Mouse (Mus musculus) liver, adult (tissue): ENCODE data around the gene Olfr1223.
"Not testable (repeated sequence)": the region's sequence is repeated elsewhere in the genome, so short reads cannot be mapped to it uniquely, and the experiment has no call there.

ENCODE experiments used
- GATA4 ChIP-seq: IDR thresholded peaks from 2 replicates; pipeline ENCODE4 v1.6.1; 2014; ENCODE audit warnings: mild to moderate bottlenecking, low read length; ENCODE audit not compliant: insufficient replicate concordance

The Olfr1223 gene

GRCm38 (mm10) chr2:89151460-89151859, at the start of gene Olfr1223:
TSS of gene Olfr1223 (minus strand) at chr2:89151560.
- no peak for TF ChIP-seq GATA4

DNA sequence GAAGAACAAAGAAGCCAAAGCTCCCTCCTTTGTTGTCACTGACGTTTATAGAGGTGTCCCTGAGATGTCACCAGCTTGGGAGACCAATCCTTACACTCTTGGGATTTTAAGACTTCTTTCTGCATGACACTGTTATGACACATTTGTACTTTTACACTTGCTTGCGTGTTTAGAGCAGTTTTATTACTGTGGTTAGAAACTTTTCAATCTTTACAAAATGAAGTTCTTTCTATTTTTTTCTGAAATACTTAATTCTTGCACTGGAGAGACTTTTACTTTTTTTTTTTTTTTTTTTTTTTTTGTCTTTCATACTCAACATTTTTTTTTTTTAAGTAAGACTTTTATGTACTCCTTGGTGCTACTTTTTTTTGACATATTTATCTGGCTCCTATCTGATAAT, 48.6 kb upstream of the Olfr1223 start, which contains the start of gene Olfr1226:
Gene Olfr1226, minus strand, starts transcription at position 101 of the 400 bp plus-strand sequence.
- TF ChIP-seq GATA4 = no peak

DNA sequence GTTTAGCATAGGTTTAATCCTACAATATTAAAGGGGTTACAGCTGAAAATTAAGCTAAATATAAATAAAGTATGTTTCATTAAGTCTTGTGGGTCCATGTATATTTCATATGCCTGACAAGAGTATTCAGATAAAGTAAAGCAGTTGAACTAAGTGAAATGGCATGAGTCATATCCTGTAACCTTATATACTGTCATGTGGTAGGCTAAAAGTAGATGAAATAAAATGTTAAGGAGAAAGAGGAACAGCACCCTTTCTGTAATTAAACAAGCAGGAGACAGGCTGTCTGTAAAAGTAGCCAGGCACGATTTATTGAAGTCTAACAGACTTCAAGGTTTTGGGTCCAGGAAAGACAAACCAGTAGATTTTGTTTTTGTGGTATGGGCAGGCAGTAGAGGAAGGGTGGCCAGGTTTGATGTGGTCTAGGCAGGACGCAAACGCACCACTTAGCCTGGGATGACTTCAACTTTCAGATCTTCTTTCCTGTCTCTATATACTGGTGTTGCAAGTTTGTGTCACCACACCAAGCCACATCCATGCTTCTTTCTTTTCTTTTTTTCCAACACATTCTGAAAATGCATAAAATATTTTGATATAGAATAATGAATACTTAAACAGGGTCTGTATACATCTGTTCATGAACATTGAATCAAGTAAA, 45.1 kb upstream of the Olfr1223 start:
- no peak for TF ChIP-seq GATA4

DNA sequence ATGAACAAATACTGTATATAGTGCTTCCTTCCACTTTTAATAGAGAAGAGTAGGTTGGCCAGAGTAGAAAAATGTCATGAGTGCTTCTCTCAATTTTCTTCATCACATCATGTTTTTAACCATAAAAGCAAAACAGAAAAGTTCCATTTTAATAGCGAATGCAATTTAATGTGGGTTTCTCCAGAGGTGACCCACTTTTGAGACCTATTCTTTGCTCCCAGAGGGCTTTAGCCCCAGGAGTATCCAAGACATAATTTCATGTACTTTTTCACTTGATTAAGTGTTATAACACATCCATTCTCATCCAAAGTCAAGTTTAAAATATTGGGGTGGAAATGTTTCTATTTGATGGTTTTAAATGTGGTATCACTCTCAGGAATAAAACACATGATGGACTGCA, 23.2 kb upstream of the Olfr1223 start, which contains the start of gene Olfr1225:
Gene Olfr1225, minus strand, starts transcription at position 101 of the 400 bp plus-strand sequence.
- no peak for TF ChIP-seq GATA4

GRCm38 (mm10) chr2:89163991-89164390, 12.6 kb upstream of the Olfr1223 start, which contains the start of gene Olfr1224-ps1:
TSS of gene Olfr1224-ps1 (minus strand) at chr2:89164091.
- TF ChIP-seq GATA4 = not testable (repeated sequence)

DNA sequence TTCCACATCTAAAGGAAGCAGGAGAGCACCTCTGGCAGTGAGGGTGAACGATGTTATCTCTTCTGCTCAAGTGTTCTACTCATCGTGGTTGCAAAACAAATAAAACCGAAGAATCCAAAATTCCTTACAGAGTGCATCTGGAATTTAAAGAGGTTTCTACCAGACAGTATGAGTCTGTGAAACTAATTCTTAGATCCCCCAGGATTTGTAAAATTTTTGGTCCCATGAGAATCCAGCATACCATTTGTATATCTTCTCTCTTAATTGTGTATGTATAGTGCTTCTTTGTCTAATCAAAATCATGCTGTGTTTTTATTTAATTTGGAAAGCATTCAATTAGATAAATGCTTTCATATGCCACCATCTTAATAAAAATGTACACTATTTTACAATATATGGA, 18.4 kb downstream of the Olfr1223 start, which contains the start of gene Olfr1222:
Gene Olfr1222, minus strand, starts transcription at position 101 of the 400 bp plus-strand sequence.
- TF ChIP-seq GATA4 = no peak

GRCm38 (mm10) chr2:89117183-89117582, 34.2 kb downstream of the Olfr1223 start, which contains the start of gene Olfr1221:
TSS of gene Olfr1221 (minus strand) at chr2:89117283.
- no peak for TF ChIP-seq GATA4

DNA sequence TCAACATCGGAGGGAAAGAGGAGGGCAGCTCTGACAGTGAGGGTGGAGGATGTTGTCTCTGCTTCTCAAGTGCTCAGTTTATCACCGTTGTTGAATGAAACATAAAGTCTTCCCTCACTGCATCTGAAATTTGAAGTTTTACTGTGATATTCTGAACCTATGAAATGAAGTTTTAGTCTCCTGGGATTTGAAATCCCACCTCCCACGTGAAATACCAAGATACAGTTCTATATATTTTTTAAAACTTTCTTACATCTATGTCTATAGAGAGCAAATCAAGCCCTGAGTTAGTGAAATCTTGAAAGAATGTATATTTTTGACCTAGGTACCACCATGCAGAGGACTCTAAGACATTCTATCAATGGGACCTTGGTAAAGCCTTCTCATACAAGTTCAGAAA, 44.6 kb downstream of the Olfr1223 start, which contains the start of gene Olfr1220:
Gene Olfr1220, minus strand, starts transcription at position 101 of the 400 bp plus-strand sequence.
- no peak for TF ChIP-seq GATA4

GRCm38 (mm10) chr2:89105651-89106050, 45.7 kb downstream of the Olfr1223 start:
- no peak for TF ChIP-seq GATA4

GRCm38 (mm10) chr2:89093848-89094247, 57.5 kb downstream of the Olfr1223 start:
- TF ChIP-seq GATA4 = no peak
